Mouse (Mus musculus) MEL (cell line): ENCODE measurements at regions not wholly inside any gene's neighbourhood (a gene's known extent, or its start where the extent isn't known, plus 50 kb on each side); places are given as distances from the start of the nearest gene placed in this dataset.

Experiments used
- DNase-seq: peaks from one replicate; pipeline ENCODE4 v3.0.0; 2011; ENCODE audit warnings: low read depth, low spot score
- H3K27ac ChIP-seq: 2 replicates; pipeline ENCODE4 v1.5.1; 2012; ENCODE audit warnings: low read depth, mild to moderate bottlenecking, control low read depth, low read length, moderate library complexity; ENCODE audit not compliant: control insufficient read depth
- H3K27me3 ChIP-seq, 2 experiments: fragments of 150-350 bp in 1 of 2; sonication (generic) in 1 of 2; 2 replicates each; pipeline ENCODE4 v1.6.1; 2012; ENCODE audit warnings: low read length in 2 of 2, mild to moderate bottlenecking in 2 of 2, improper control_type of control experiment in 1 of 2, moderate library complexity in 1 of 2; ENCODE audit not compliant: insufficient read depth in 2 of 2, control insufficient read depth in 1 of 2
- H3K36me3 ChIP-seq, 2 experiments: 2 replicates each; pipeline ENCODE4 v1.6.1; 2012 to 2014; ENCODE audit warnings: low read length in 2 of 2, improper control_type of control experiment in 1 of 2, inconsistent platforms in 1 of 2, mild to moderate bottlenecking in 1 of 2; ENCODE audit not compliant: insufficient read depth in 2 of 2, control insufficient read depth in 1 of 2
- H3K4me1 ChIP-seq, 2 experiments: fragments of 150-350 bp in 1 of 2; sonication (generic) in 1 of 2; 2 replicates each; pipeline ENCODE4 v1.6.1; 2012; ENCODE audit warnings: low read length in 2 of 2, improper control_type of control experiment in 1 of 2, mild to moderate bottlenecking in 1 of 2; ENCODE audit not compliant: insufficient read depth in 2 of 2, control insufficient read depth in 1 of 2
- H3K4me3 ChIP-seq, 2 experiments: fragments of 150-350 bp in 1 of 2; sonication (generic) in 1 of 2; 2 replicates each; pipeline ENCODE4 v1.5.1; 2012; ENCODE audit warnings: low read depth in 2 of 2, low read length in 2 of 2, mild to moderate bottlenecking in 2 of 2, moderate library complexity in 2 of 2, control low read depth in 1 of 2, improper control_type of control experiment in 1 of 2; ENCODE audit not compliant: control insufficient read depth in 1 of 2, insufficient read depth in 1 of 2
- H3K79me2 ChIP-seq: 2 replicates; pipeline ENCODE4 v1.6.1; 2012; ENCODE audit warnings: mild to moderate bottlenecking, low read length, moderate library complexity; ENCODE audit not compliant: control insufficient read depth, poor library complexity, insufficient read depth
- H3K9ac ChIP-seq: 2 replicates; pipeline ENCODE4 v1.6.1; 2012; ENCODE audit warnings: low read depth, mild to moderate bottlenecking, control low read depth, low read length, moderate library complexity; ENCODE audit not compliant: control insufficient read depth, poor library complexity, severe bottlenecking
- H3K9me3 ChIP-seq: fragments of 150-350 bp; sonication (generic); replicated peaks from 2 replicates; pipeline ENCODE4 v1.6.1; 2012; ENCODE audit warnings: mild to moderate bottlenecking, low read length, improper control_type of control experiment, moderate library complexity; ENCODE audit not compliant: insufficient read depth
- BHLHE40 ChIP-seq: IDR thresholded peaks from 2 replicates; pipeline ENCODE4 v1.6.1; 2012; ENCODE audit warnings: low read depth, mild to moderate bottlenecking, inconsistent platforms, low read length, improper control_type of control experiment, borderline replicate concordance
- CHD1 ChIP-seq: IDR thresholded peaks from 2 replicates; pipeline ENCODE4 v1.6.1; 2012; ENCODE audit warnings: low read depth, mild to moderate bottlenecking, inconsistent platforms, low read length, improper control_type of control experiment
- CTCF ChIP-seq, 3 experiments: IDR thresholded peaks in 2 of 3; conservative IDR thresholded peaks in 1 of 3; 2 replicates each; pipeline ENCODE4 v1.5.1; 2011 to 2012; ENCODE audit warnings: low read length in 3 of 3, low read depth in 2 of 3, mild to moderate bottlenecking in 2 of 3, improper control_type of control experiment in 1 of 3, inconsistent platforms in 1 of 3, mixed read lengths in 1 of 3, moderate library complexity in 1 of 3; ENCODE audit not compliant: control insufficient read depth in 1 of 3, insufficient read depth in 1 of 3, poor library complexity in 1 of 3, severe bottlenecking in 1 of 3
- E2F4 ChIP-seq: IDR thresholded peaks from 2 replicates; pipeline ENCODE4 v1.6.1; 2011; ENCODE audit warnings: low read depth, low read length, improper control_type of control experiment, borderline replicate concordance
- ETS1 ChIP-seq: IDR thresholded peaks from 2 replicates; pipeline ENCODE4 v1.6.1; 2012; ENCODE audit warnings: low read depth, mild to moderate bottlenecking, inconsistent platforms, low read length, improper control_type of control experiment, moderate library complexity
- GABPA ChIP-seq: IDR thresholded peaks from 2 replicates; pipeline ENCODE4 v1.6.1; 2012; ENCODE audit warnings: low read depth, mild to moderate bottlenecking, inconsistent platforms, low read length, improper control_type of control experiment, moderate library complexity
- GATA1 ChIP-seq: IDR thresholded peaks from 2 replicates; pipeline ENCODE4 v1.6.1; 2011; ENCODE audit warnings: low read depth, low read length, improper control_type of control experiment
- HCFC1 ChIP-seq: IDR thresholded peaks from 2 replicates; pipeline ENCODE4 v1.6.1; 2012; ENCODE audit warnings: low read depth, mild to moderate bottlenecking, inconsistent platforms, low read length, improper control_type of control experiment, moderate library complexity
- JUND ChIP-seq: IDR thresholded peaks from 2 replicates; pipeline ENCODE4 v1.6.1; 2011; ENCODE audit warnings: low read depth, mild to moderate bottlenecking, improper control_type of control experiment, low read length
- MXI1 ChIP-seq: IDR thresholded peaks from 2 replicates; pipeline ENCODE4 v1.6.1; 2011; ENCODE audit warnings: mild to moderate bottlenecking, low read depth, low read length, improper control_type of control experiment
- MYC ChIP-seq: IDR thresholded peaks from 2 replicates; pipeline ENCODE4 v1.6.1; 2011; ENCODE audit warnings: low read depth, mild to moderate bottlenecking, low read length, improper control_type of control experiment, moderate library complexity
- NELFE ChIP-seq: IDR thresholded peaks from 2 replicates; pipeline ENCODE4 v1.6.1; 2011; ENCODE audit warnings: low read depth, low read length, improper control_type of control experiment
- NRF1 ChIP-seq: IDR thresholded peaks from 2 replicates; pipeline ENCODE4 v1.6.1; 2014; ENCODE audit warnings: low read depth, mild to moderate bottlenecking, inconsistent platforms, low read length, improper control_type of control experiment, moderate library complexity; ENCODE audit not compliant: poor library complexity, insufficient read depth, severe bottlenecking
- RAD21 ChIP-seq: IDR thresholded peaks from 2 replicates; pipeline ENCODE4 v1.6.1; 2011; ENCODE audit warnings: mild to moderate bottlenecking, low read depth, low read length, improper control_type of control experiment
- SIN3A ChIP-seq: IDR thresholded peaks from 2 replicates; pipeline ENCODE4 v1.6.1; 2012; ENCODE audit warnings: low read length, improper control_type of control experiment, inconsistent platforms
- TAL1 ChIP-seq: IDR thresholded peaks from 2 replicates; pipeline ENCODE4 v1.6.1; 2012; ENCODE audit warnings: mild to moderate bottlenecking, inconsistent platforms, low read length, moderate library complexity, mixed read lengths
- TBP ChIP-seq: IDR thresholded peaks from 2 replicates; pipeline ENCODE4 v1.8.0; 2011; ENCODE audit warnings: low read depth, low read length, improper control_type of control experiment
- TCF12 ChIP-seq: IDR thresholded peaks from 2 replicates; pipeline ENCODE4 v1.6.1; 2014; ENCODE audit warnings: low read depth, mild to moderate bottlenecking, inconsistent platforms, low read length, improper control_type of control experiment, moderate library complexity
- USF2 ChIP-seq, 2 experiments: IDR thresholded peaks; 2 replicates each; pipeline ENCODE4 v1.6.1; 2011 to 2012; ENCODE audit warnings: improper control_type of control experiment in 2 of 2, low read length in 2 of 2, borderline replicate concordance in 1 of 2, inconsistent platforms in 1 of 2, low read depth in 1 of 2, mild to moderate bottlenecking in 1 of 2; ENCODE audit not compliant: insufficient read depth in 1 of 2
- ZC3H11A ChIP-seq: IDR thresholded peaks from 2 replicates; pipeline ENCODE4 v1.6.1; 2012; ENCODE audit warnings: low read depth, mild to moderate bottlenecking, inconsistent platforms, low read length, improper control_type of control experiment
- ZNF384 ChIP-seq: IDR thresholded peaks from 2 replicates; pipeline ENCODE4 v1.6.1; 2012; ENCODE audit warnings: low read depth, mild to moderate bottlenecking, inconsistent platforms, low read length, improper control_type of control experiment

DNA sequence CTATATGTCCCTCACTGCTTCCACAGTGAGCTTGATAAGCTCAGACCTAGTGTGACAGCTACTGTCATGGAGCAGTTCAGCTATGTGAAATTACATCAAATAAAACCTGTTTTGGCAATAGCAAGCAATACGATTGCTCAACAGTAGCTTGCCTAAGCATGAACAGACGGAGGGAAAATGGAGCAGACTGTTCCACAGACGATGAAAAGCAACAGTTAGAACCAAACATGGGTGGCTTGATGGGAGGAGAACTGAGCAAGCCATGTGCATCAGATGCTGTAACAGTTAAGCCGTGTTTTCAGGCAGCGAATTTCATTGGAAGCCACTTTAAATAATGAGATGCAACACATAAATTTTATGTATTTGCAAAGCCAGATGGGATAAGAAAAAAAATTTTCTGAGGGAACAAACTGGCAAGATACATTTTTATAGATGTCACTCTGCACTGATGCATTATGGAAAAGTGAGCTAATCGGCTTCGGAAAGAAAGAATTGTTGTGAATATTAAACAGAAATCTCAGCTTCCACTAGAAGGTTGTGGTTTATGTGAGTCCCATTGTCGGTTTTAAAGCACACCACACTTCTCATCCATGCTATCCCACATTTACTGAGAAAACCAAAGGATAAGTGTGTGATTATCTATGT lies 270.9 kb upstream of the 2610001J05Rik start:
- Histone ChIP-seq H3K4me1 (no peaks in the 10 kb centered on the region), H3K79me2 (no peaks in the 10 kb centered on the region), H3K27ac (no peak overlapping the region), H3K36me3 (no peaks in the 10 kb centered on the region), H3K9me3 (no peaks in the 10 kb centered on the region), H3K4me3 (no peak overlapping the region), H3K9ac (no peak overlapping the region), H3K27me3 (no peaks in the 10 kb centered on the region)
- TF ChIP-seq JUND: no peak
- DNase-seq: no peak

DNA sequence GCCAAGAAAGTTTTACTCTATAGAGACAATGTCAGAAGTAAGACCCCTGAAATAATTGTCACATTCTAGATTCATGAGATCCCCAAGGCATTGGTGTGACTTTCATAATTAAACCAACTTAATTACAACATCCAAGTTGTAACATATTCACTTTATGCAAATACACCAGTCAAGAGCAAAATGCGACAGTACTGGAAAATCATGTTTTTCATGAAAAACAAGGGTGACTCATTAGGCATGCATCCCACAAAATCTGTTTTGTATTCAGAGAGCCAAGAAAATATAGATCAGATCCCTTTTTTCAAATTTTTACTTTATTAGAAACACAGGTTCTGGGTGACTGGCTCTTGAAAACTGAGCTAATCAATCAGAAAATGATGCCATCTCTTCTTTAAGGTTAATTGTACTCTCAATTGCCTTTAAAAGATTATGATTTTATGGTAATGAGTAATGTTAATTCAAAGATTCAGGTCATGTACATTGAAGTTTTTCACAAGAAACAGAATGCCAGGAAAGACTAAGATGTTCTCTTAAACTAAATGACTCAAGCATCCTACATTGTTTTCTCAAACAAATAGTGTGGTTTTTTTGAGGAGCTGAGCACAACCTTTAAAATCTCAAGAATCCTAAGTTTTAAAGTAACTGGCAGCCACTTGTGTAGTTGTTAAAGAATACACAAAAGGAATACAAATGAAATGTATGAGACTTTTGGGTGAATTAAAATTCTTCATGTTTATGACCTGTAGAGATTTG lies 259.2 kb upstream of the 2610001J05Rik start:
- Histone ChIP-seq H3K27me3 (no peaks in the 10 kb centered on the region; a peak in 1 of 4 replicates), H3K9ac (no peak overlapping the region), H3K9me3 (no peaks in the 10 kb centered on the region), H3K36me3 (no peaks in the 10 kb centered on the region), H3K27ac (no peak overlapping the region), H3K79me2 (no peaks in the 10 kb centered on the region), H3K4me3 (no peak overlapping the region), H3K4me1 (no peaks in the 10 kb centered on the region)
- no peak for DNase-seq
- TF ChIP-seq ZC3H11A (no peak), TBP (no peak), RAD21 (no peak), CTCF (IDR thresholded peaks at IDR 0.05 in 2 of 3, conservative IDR thresholded peaks at IDR 0.05 in 1 of 3; ENCODE audit: control insufficient read depth in 1 of 3, insufficient read depth in 1 of 3, low read depth in 2 of 3, low read length in 3 of 3, poor library complexity in 1 of 3, severe bottlenecking in 1 of 3) (no peak), MXI1 (no peak), GABPA (no peak), ZNF384 (no peak), MYC (no peak), E2F4 (no peak), TAL1 (no peak), SIN3A (no peak), GATA1 (no peak), NELFE (no peak), USF2 (IDR thresholded peaks at IDR 0.05; ENCODE audit: borderline replicate concordance in 1 of 2, insufficient read depth in 1 of 2, low read depth in 1 of 2, low read length in 2 of 2) (no peak), TCF12 (no peak), CHD1 (no peak), BHLHE40 (no peak), NRF1 (no peak), HCFC1 (no peak), ETS1 (no peak)
